Mouse (Mus musculus) liver, postnatal 0 days (tissue): Measurements from ENCODE around the gene Gm853. TPM values are rescaled to one million over a fixed set of nuclear protein-coding genes. Genes with fewer than 3 reads are reported as not detected.
A peak's percentile ranks its signal among the peaks of the same experiment; 100 is the strongest.
"Not testable (repeated sequence)": the region's sequence is repeated elsewhere in the genome, so short reads cannot be mapped to it uniquely, and the experiment has no call there.

ENCODE experiments used
- ATAC-seq: fragments of 200-750 bp; cut with Nextera tagmentation; 2 replicates; pipeline ENCODE4 v1.8.0; 2017; ENCODE audit warnings: mild to moderate bottlenecking, moderate library complexity
- DNase-seq: peaks from one replicate; pipeline ENCODE4 v3.0.0-alpha.2; 2016
- H3K27ac ChIP-seq: fragments of 300-500 bp; sonication (generic); 2 replicates; pipeline ENCODE4 v1.5.1; 2014; ENCODE audit warnings: antibody characterized with exemption, moderate library complexity, mild to moderate bottlenecking, low read depth
- H3K27me3 ChIP-seq: fragments of 300-500 bp; sonication (generic); 2 replicates; pipeline ENCODE4 v1.6.1; 2014; ENCODE audit warnings: low read length, control low read depth, mixed read lengths; ENCODE audit not compliant: insufficient read depth
- H3K36me3 ChIP-seq: fragments of 300-500 bp; sonication (generic); replicated peaks from 2 replicates; pipeline ENCODE4 v1.6.1; 2014; ENCODE audit warnings: mild to moderate bottlenecking, control low read depth, low read length, moderate library complexity, mixed read lengths; ENCODE audit not compliant: insufficient read depth
- H3K4me1 ChIP-seq: fragments of 300-500 bp; sonication (generic); 2 replicates; pipeline ENCODE4 v1.6.1; 2014; ENCODE audit warnings: antibody characterized with exemption, mild to moderate bottlenecking, control low read depth; ENCODE audit not compliant: insufficient read depth
- H3K4me2 ChIP-seq: fragments of 300-500 bp; sonication (generic); 2 replicates; pipeline ENCODE4 v1.6.1; 2014; ENCODE audit warnings: low read depth, mild to moderate bottlenecking, low read length, moderate library complexity, mixed read lengths
- H3K4me3 ChIP-seq: fragments of 300-500 bp; sonication (generic); 2 replicates; pipeline ENCODE4 v1.5.1; 2014; ENCODE audit warnings: low read depth, low read length
- H3K9ac ChIP-seq: fragments of 300-500 bp; sonication (generic); replicated peaks from 2 replicates; pipeline ENCODE4 v1.6.1; 2014; ENCODE audit warnings: mild to moderate bottlenecking, moderate library complexity
- H3K9me3 ChIP-seq: fragments of 300-500 bp; sonication (generic); 2 replicates; pipeline ENCODE4 v1.6.1; 2016; ENCODE audit warnings: mild to moderate bottlenecking, control low read depth, low read length, mixed read lengths
- CTCF ChIP-seq: sonication (generic); IDR thresholded peaks from 2 replicates; pipeline ENCODE4 v1.5.1; 2016; ENCODE audit warnings: antibody characterized with exemption, low read depth
- EP300 ChIP-seq: IDR thresholded peaks from 2 replicates; pipeline ENCODE4 v1.6.1; 2016; ENCODE audit warnings: antibody characterized with exemption, low read depth, mild to moderate bottlenecking
- WGBS: fragments of 180-500 bp; shearing (Covaris S2); extraction: QIAGEN DNeasy Blood & Tissue Kit; methylation state at CpG from one replicate; pipeline ENCODE4 v1.1.7; 2014; ENCODE audit not compliant: insufficient replicate concordance; 5-methylcytosine and 5-hydroxymethylcytosine counted together
- polyA plus RNA-seq: library from polyadenylated mRNA; unstranded; fragments of >200 nt; fragmentation: Nextera tagmentation; extraction: Ambion mirVana; gene quantifications from 2 replicates; pipeline ENCODE4 v1.2.1, GENCODE M21; 2015

The Gm853 gene
- polyA plus RNA-seq, 1 experiment from 2014 or later: not detected

GRCm38 (mm10) chr4:130248636-130249035 is 26.4 kb upstream of the Gm853 start:
- DNase-seq (no peak), ATAC-seq (no peak)
- H3K27ac ChIP-seq: no peak overlapping the region
- no peaks in the 10 kb centered on the region for H3K36me3 ChIP-seq
- peaks cover 22% of the 10 kb centered on the region for H3K4me1 ChIP-seq
- no peaks in the 10 kb centered on the region for H3K27me3 ChIP-seq
- no peaks in the 10 kb centered on the region for H3K9me3 ChIP-seq
- no peak overlapping the region for H3K4me2 ChIP-seq
- H3K9ac ChIP-seq: no peak overlapping the region
- no peak overlapping the region for H3K4me3 ChIP-seq
- WGBS: 70% methylated on average over 3 of the region's 3 CpGs
- TF ChIP-seq EP300 (no peak), CTCF (no peak)

- TF ChIP-seq EP300 (no peak), CTCF (peak; percentile 94)
- H3K4me1 ChIP-seq: peaks cover 6% of the 10 kb centered on the region
- H3K27me3 ChIP-seq: no peaks in the 10 kb centered on the region
- H3K4me3 ChIP-seq: no peak overlapping the region
- ATAC-seq (0 out of 2 replicates have a peak, but pooled peaks have one; percentile 37), DNase-seq (peak; percentile 86)
- WGBS: 1% methylated on average over 6 of the region's 6 CpGs
- no peak overlapping the region for H3K9ac ChIP-seq
- no peaks in the 10 kb centered on the region for H3K36me3 ChIP-seq
- H3K9me3 ChIP-seq: no peaks in the 10 kb centered on the region
- H3K27ac ChIP-seq: no peak overlapping the region
- H3K4me2 ChIP-seq: no peak overlapping the region
Measured at GRCm38 (mm10) chr4:130246132-130246531, 23.9 kb upstream of the Gm853 start.

- no peaks in the 10 kb centered on the region for H3K9me3 ChIP-seq
- 0 out of 2 replicates have a peak overlapping the region, but pooled peaks have one; percentile 9 for H3K9ac ChIP-seq
- peak overlapping the region; percentile 51 for H3K4me2 ChIP-seq
- no peak for DNase-seq
- no peaks in the 10 kb centered on the region for H3K36me3 ChIP-seq
- peak; percentile 22; the same call in 1 of the 2 replicates for ATAC-seq
- H3K27ac ChIP-seq: no peak overlapping the region
- H3K27me3 ChIP-seq: no peaks in the 10 kb centered on the region
- peak overlapping the region; percentile 27; the same call in 1 of the 2 replicates for H3K4me3 ChIP-seq
- H3K4me1 ChIP-seq: peaks cover 6% of the 10 kb centered on the region
- WGBS: 47% methylated on average over 8 of the region's 8 CpGs
- TF ChIP-seq EP300 (0 out of 2 replicates have a peak, but pooled peaks have one; percentile 32), CTCF (no peak)
Measured at GRCm38 (mm10) chr4:130244749-130245148, 22.5 kb upstream of the Gm853 start.

GRCm38 (mm10) chr4:130243621-130244020 is 21.4 kb upstream of the Gm853 start:
- H3K4me1 ChIP-seq, H3K36me3 ChIP-seq, H3K9me3 ChIP-seq, H3K27me3 ChIP-seq, H3K9ac ChIP-seq, DNase-seq: not testable (repeated sequence)
- Histone ChIP-seq H3K4me2 (peak overlapping the region; percentile 54), H3K4me3 (0 out of 2 replicates have a peak overlapping the region, but pooled peaks have one; percentile 27), H3K27ac (peak overlapping the region; percentile 45; the same call in 1 of the 2 replicates)
- ATAC-seq: peak; percentile 61
- 63% methylated on average over 1 of the region's 1 CpGs for WGBS

- H3K9me3 ChIP-seq: no peaks in the 10 kb centered on the region
- H3K36me3 ChIP-seq: no peaks in the 10 kb centered on the region
- ATAC-seq: peak; percentile 50
- H3K9ac ChIP-seq: no peak overlapping the region
- H3K4me2 ChIP-seq: peak overlapping the region; percentile 54
- peak overlapping the region; percentile 45; the same call in 1 of the 2 replicates for H3K27ac ChIP-seq
- no peak for TF ChIP-seq CTCF
- no peak for TF ChIP-seq EP300
- DNase-seq: no peak
- H3K4me1 ChIP-seq: peaks cover 6% of the 10 kb centered on the region
- WGBS: 71% methylated on average over 5 of the region's 5 CpGs
- peak overlapping the region; percentile 27 for H3K4me3 ChIP-seq
- no peaks in the 10 kb centered on the region for H3K27me3 ChIP-seq
Measured at GRCm38 (mm10) chr4:130242956-130243355, 20.8 kb upstream of the Gm853 start.

- Histone ChIP-seq H3K27ac (no peak overlapping the region), H3K36me3 (no peaks in the 10 kb centered on the region), H3K4me1 (peaks cover 6% of the 10 kb centered on the region), H3K4me3 (no peak overlapping the region), H3K27me3 (no peaks in the 10 kb centered on the region), H3K4me2 (no peak overlapping the region), H3K9ac (no peak overlapping the region), H3K9me3 (no peaks in the 10 kb centered on the region)
- 27% methylated on average over 5 of the region's 5 CpGs for WGBS
- no peak for ATAC-seq
- DNase-seq: peak; percentile 43
- no peak for TF ChIP-seq EP300
- TF ChIP-seq CTCF: peak; percentile 56
Measured at GRCm38 (mm10) chr4:130240695-130241094, 18.5 kb upstream of the Gm853 start.

- Histone ChIP-seq H3K9ac (no peak overlapping the region), H3K9me3 (no peaks in the 10 kb centered on the region), H3K4me1 (peaks cover 3% of the 10 kb centered on the region; the same call in 1 of the 2 replicates), H3K36me3 (no peaks in the 10 kb centered on the region), H3K27ac (no peak overlapping the region), H3K27me3 (no peaks in the 10 kb centered on the region), H3K4me2 (no peak overlapping the region), H3K4me3 (no peak overlapping the region)
- DNase-seq (no peak), ATAC-seq (no peak)
- no peak for TF ChIP-seq EP300
- WGBS: 75% methylated on average over 4 of the region's 4 CpGs
Measured at GRCm38 (mm10) chr4:130237607-130238006, 15.4 kb upstream of the Gm853 start.
